29 mouse cellular contexts compared by ENCODE assay signal in the genomic region with DNA sequence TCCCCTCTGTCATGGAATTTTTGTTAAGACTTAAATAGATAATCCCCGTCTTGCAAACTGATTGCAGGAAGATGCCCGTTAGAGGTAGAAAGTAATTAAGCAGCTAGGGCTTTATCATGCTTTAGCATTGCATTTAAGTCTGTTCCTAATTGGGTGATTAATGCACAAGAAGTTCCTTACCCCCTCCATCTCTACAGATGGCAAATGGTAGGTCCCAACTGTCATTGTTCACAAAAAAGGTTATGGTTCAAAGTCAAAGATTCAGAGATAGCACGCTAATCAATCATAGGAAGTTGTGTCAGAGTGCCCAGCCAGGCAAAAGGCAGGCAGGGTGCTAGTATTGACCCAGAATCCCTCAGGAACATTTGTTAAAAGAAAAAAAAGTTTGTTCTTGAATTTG. TPM values are rescaled to one million over a fixed set of nuclear protein-coding genes. Genes with fewer than 3 reads are reported as not detected.
"Had no signal": no experiment of that assay in that cellular context is flagged by ENCODE, and none has a peak within 500 bp of the region (broad histone marks: within the 10 kb centered on the region; RNA-seq: fewer than 3 reads in every experiment).

No protein-coding gene starts in this region.

- H3K4me1 ChIP-seq: intestine, embryonic 15.5 days; limb, embryonic 10.5 days; liver, embryonic 12.5 days had no signal

- H3K27ac ChIP-seq: intestine, embryonic 15.5 days; kidney, embryonic 15.5 days; limb, embryonic 10.5 days; limb, embryonic 13.5 days; liver, embryonic 12.5 days; liver, embryonic 15.5 days; midbrain, embryonic 10.5 days; midbrain, embryonic 13.5 days; neural tube, embryonic 13.5 days; stomach, postnatal 0 days had no signal

- ATAC-seq: intestine, embryonic 15.5 days; liver, embryonic 12.5 days; midbrain, embryonic 13.5 days; midbrain, embryonic 16.5 days had no signal

- H3K27me3 ChIP-seq: intestine, embryonic 15.5 days; kidney, embryonic 15.5 days; limb, embryonic 13.5 days; liver, embryonic 12.5 days; liver, embryonic 15.5 days; neural tube, embryonic 13.5 days had no signal

- H3K9ac ChIP-seq: intestine, embryonic 15.5 days; kidney, embryonic 15.5 days; limb, embryonic 13.5 days; liver, embryonic 12.5 days; liver, embryonic 15.5 days; midbrain, embryonic 13.5 days; neural tube, embryonic 13.5 days had no signal

- DNase-seq: kidney, adult 11 months; kidney, adult 8-10 months; kidney, postnatal 14 days; kidney, postnatal 4 days; layer of hippocampus, adult 9-11 months; lung, adult 2 months; lung, postnatal 14 days; lung, postnatal 4 days; right cerebral cortex, adult 18-20 months; right cerebral cortex, postnatal 14 days; right cerebral cortex, postnatal 4 days; thymus, adult 2 months; thymus, postnatal 14 days; thymus, postnatal 4 days had no signal

- H3K4me3 ChIP-seq: intestine, embryonic 15.5 days; kidney, embryonic 15.5 days; limb, embryonic 10.5 days; limb, embryonic 13.5 days; liver, embryonic 12.5 days; liver, embryonic 15.5 days; midbrain, embryonic 10.5 days; midbrain, embryonic 13.5 days; myocyte; neural tube, embryonic 13.5 days had no signal

RNA-seq across cellular contexts. Expression of a gene that starts 25.9 kb away (rescaled TPM):
- total RNA-seq: megakaryocyte, adult 5-6 weeks; monocyte, adult 5-6 weeks; neutrophil, adult 5-6 weeks had no signal
- polyA plus RNA-seq: liver, embryonic 12.5 days; myocyte had no signal
